Mouse (Mus musculus) MEL (cell line): ENCODE results near the gene Nrxn2.

Experiments
- CTCF ChIP-seq, 3 experiments: IDR thresholded peaks in 2 of 3; conservative IDR thresholded peaks in 1 of 3; 2 replicates each; pipeline ENCODE4 v1.5.1; 2011 to 2012; ENCODE audit warnings: low read length in 3 of 3, low read depth in 2 of 3, mild to moderate bottlenecking in 2 of 3, improper control_type of control experiment in 1 of 3, inconsistent platforms in 1 of 3, mixed read lengths in 1 of 3, moderate library complexity in 1 of 3; ENCODE audit not compliant: control insufficient read depth in 1 of 3, insufficient read depth in 1 of 3, poor library complexity in 1 of 3, severe bottlenecking in 1 of 3
- EP300 ChIP-seq, 2 experiments: IDR thresholded peaks; 2 replicates each; pipeline ENCODE4 v1.6.1; 2011; ENCODE audit warnings: improper control_type of control experiment in 2 of 2, low read length in 2 of 2, low read depth in 1 of 2, mild to moderate bottlenecking in 1 of 2
- GATA1 ChIP-seq: IDR thresholded peaks from 2 replicates; pipeline ENCODE4 v1.6.1; 2011; ENCODE audit warnings: low read depth, low read length, improper control_type of control experiment
- MAFK ChIP-seq: IDR thresholded peaks from 2 replicates; pipeline ENCODE4 v1.6.1; 2011; ENCODE audit warnings: low read depth, mild to moderate bottlenecking, low read length, improper control_type of control experiment, borderline replicate concordance
- MXI1 ChIP-seq: IDR thresholded peaks from 2 replicates; pipeline ENCODE4 v1.6.1; 2011; ENCODE audit warnings: mild to moderate bottlenecking, low read depth, low read length, improper control_type of control experiment
- RCOR1 ChIP-seq: IDR thresholded peaks from 2 replicates; pipeline ENCODE4 v1.6.1; 2012; ENCODE audit warnings: low read depth, mild to moderate bottlenecking, inconsistent platforms, low read length, improper control_type of control experiment
- ZNF384 ChIP-seq: IDR thresholded peaks from 2 replicates; pipeline ENCODE4 v1.6.1; 2012; ENCODE audit warnings: low read depth, mild to moderate bottlenecking, inconsistent platforms, low read length, improper control_type of control experiment

GRCm38 (mm10) chr19:6571476-6571875 lies 152.9 kb downstream of the Nrxn2 start:
- TF ChIP-seq CTCF (IDR thresholded peaks at IDR 0.05 in 2 of 3, conservative IDR thresholded peaks at IDR 0.05 in 1 of 3; ENCODE audit: control insufficient read depth in 1 of 3, insufficient read depth in 1 of 3, low read depth in 2 of 3, low read length in 3 of 3, poor library complexity in 1 of 3, severe bottlenecking in 1 of 3) (no peak), MXI1 (no peak), RCOR1 (no peak), MAFK (no peak), ZNF384 (no peak), EP300 (IDR thresholded peaks at IDR 0.05; ENCODE audit: low read depth in 1 of 2, low read length in 2 of 2) (no peak), GATA1 (no peak)
